Mouse (Mus musculus) lung, embryonic 14.5 days (tissue): ENCODE data around the gene Cd1d1. TPM values are rescaled to one million over a fixed set of nuclear protein-coding genes. Genes with fewer than 3 reads are reported as not detected.

Experiments
- ATAC-seq: fragments of 200-750 bp; cut with Nextera tagmentation; 2 replicates; pipeline ENCODE4 v1.8.0; 2017; ENCODE audit warnings: mild to moderate bottlenecking, moderate TSS enrichment, moderate library complexity; ENCODE audit not compliant: insufficient read depth
- DNase-seq: peaks from one replicate; pipeline ENCODE4 v3.0.0-alpha.2; 2015
- H3K27ac ChIP-seq: fragments of 300-500 bp; sonication (generic); 2 replicates; pipeline ENCODE4 v1.5.1; 2014; ENCODE audit warnings: low read depth, mild to moderate bottlenecking, moderate library complexity
- H3K27me3 ChIP-seq: fragments of 300-500 bp; sonication (generic); 2 replicates; pipeline ENCODE4 v1.6.1; 2014; ENCODE audit warnings: low read length, control low read depth; ENCODE audit not compliant: insufficient read depth
- H3K36me3 ChIP-seq: fragments of 300-500 bp; sonication (generic); 2 replicates; pipeline ENCODE4 v1.6.1; 2014; ENCODE audit warnings: control low read depth; ENCODE audit not compliant: insufficient read depth
- H3K4me1 ChIP-seq: fragments of 300-500 bp; sonication (generic); 2 replicates; pipeline ENCODE4 v1.6.1; 2014; ENCODE audit warnings: antibody characterized with exemption, control low read depth; ENCODE audit not compliant: insufficient read depth
- H3K4me2 ChIP-seq: fragments of 300-500 bp; sonication (generic); 2 replicates; pipeline ENCODE4 v1.6.1; 2014; ENCODE audit warnings: mild to moderate bottlenecking
- H3K4me3 ChIP-seq: fragments of 300-500 bp; sonication (generic); 2 replicates; pipeline ENCODE4 v1.5.1; 2014; ENCODE audit warnings: low read depth, low read length
- H3K9ac ChIP-seq: fragments of 300-500 bp; sonication (generic); 2 replicates; pipeline ENCODE4 v1.6.1; 2014
- H3K9me3 ChIP-seq: fragments of 300-500 bp; sonication (generic); 2 replicates; pipeline ENCODE4 v1.6.1; 2016; ENCODE audit warnings: low read depth, low read length, control low read depth
- CTCF ChIP-seq: IDR thresholded peaks from 2 replicates; pipeline ENCODE4 v1.5.1; 2016; ENCODE audit warnings: antibody characterized with exemption, low read depth
- WGBS: fragments of 180-500 bp; shearing (Covaris S2); extraction: QIAGEN DNeasy Blood & Tissue Kit; methylation state at CpG from one replicate; pipeline ENCODE4 v1.1.7; 2014; 5-methylcytosine and 5-hydroxymethylcytosine counted together
- polyA plus RNA-seq: library from polyadenylated mRNA; unstranded; fragments of >200 nt; fragmentation: Nextera tagmentation; extraction: Ambion mirVana; gene quantifications from 2 replicates; pipeline ENCODE4 v1.2.1, GENCODE M21; 2014

The Cd1d1 gene
- polyA plus RNA-seq, 1 experiment from 2014 or later = 35.3 TPM

- no peak for ATAC-seq
- H3K9ac ChIP-seq = no peak overlapping the region
- no peaks in the 10 kb centered on the region for H3K36me3 ChIP-seq
Observed at GRCm38 (mm10) chr3:86950652-86951051, 48.6 kb downstream of the Cd1d1 start.

More at GRCm38 (mm10) chr3:86950652-86951051, 48.6 kb downstream of the Cd1d1 start:
- Histone ChIP-seq H3K9me3 (peaks cover 4% of the 10 kb centered on the region; the same call in 1 of the 2 replicates), H3K4me1 (no peaks in the 10 kb centered on the region), H3K4me3 (no peak overlapping the region), H3K4me2 (no peak overlapping the region), H3K27ac (no peak overlapping the region), H3K27me3 (no peaks in the 10 kb centered on the region)
- TF ChIP-seq CTCF = no peak
- 20% methylated on average over 2 of the region's 2 CpGs for WGBS
- DNase-seq = no peak

Other genes with a start within 250 kb of the Cd1d1 start
- gene Dclk2, start 78.6 kb downstream of the Cd1d1 start, polyA plus RNA-seq = 7.3 and 8.2 TPM in 2 replicates
- 12.7 and 12.8 TPM in 2 replicates for gene Kirrel, start 175.3 kb upstream of the Cd1d1 start, polyA plus RNA-seq